Mouse (Mus musculus) forebrain, embryonic 11.5 days (tissue): Measurements from ENCODE around the gene Depp1. TPM values are rescaled to one million over a fixed set of nuclear protein-coding genes. Genes with fewer than 3 reads are reported as not detected.

ENCODE experiments used
- ATAC-seq: fragments of 200-750 bp; cut with Nextera tagmentation; replicated peaks from 2 replicates; pipeline ENCODE4 v1.8.0; 2017; ENCODE audit warnings: moderate TSS enrichment; ENCODE audit not compliant: low FRiP score
- DNase-seq: peaks from one replicate; pipeline ENCODE4 v3.0.0-alpha.2; 2017; ENCODE audit warnings: low spot score
- H3K27ac ChIP-seq: fragments of 300-500 bp; sonication (generic); 2 replicates; pipeline ENCODE4 v1.5.1; 2014; ENCODE audit warnings: low read depth, low read length
- H3K27me3 ChIP-seq: fragments of 300-500 bp; sonication (generic); 2 replicates; pipeline ENCODE4 v1.6.1; 2014; ENCODE audit warnings: mild to moderate bottlenecking, low read length, mixed read lengths; ENCODE audit not compliant: control insufficient read depth, insufficient read depth
- H3K36me3 ChIP-seq: fragments of 300-500 bp; sonication (generic); 2 replicates; pipeline ENCODE4 v1.6.1; 2014; ENCODE audit warnings: mild to moderate bottlenecking, low read length, moderate library complexity, mixed read lengths; ENCODE audit not compliant: control insufficient read depth, insufficient read depth
- H3K4me1 ChIP-seq: fragments of 300-500 bp; sonication (generic); replicated peaks from 2 replicates; pipeline ENCODE4 v1.6.1; 2014; ENCODE audit warnings: low read length, mixed read lengths; ENCODE audit not compliant: control insufficient read depth, insufficient read depth
- H3K4me2 ChIP-seq: fragments of 300-500 bp; sonication (generic); 2 replicates; pipeline ENCODE4 v1.6.1; 2014; ENCODE audit warnings: low read depth, mild to moderate bottlenecking, low read length, moderate library complexity, mixed read lengths; ENCODE audit not compliant: severe bottlenecking
- H3K4me3 ChIP-seq: fragments of 300-500 bp; sonication (generic); 2 replicates; pipeline ENCODE4 v1.5.1; 2014; ENCODE audit warnings: low read depth, low read length
- H3K9ac ChIP-seq: fragments of 300-500 bp; sonication (generic); 2 replicates; pipeline ENCODE4 v1.6.1; 2014; ENCODE audit warnings: low read length
- H3K9me3 ChIP-seq: fragments of 300-500 bp; sonication (generic); 2 replicates; pipeline ENCODE4 v1.6.1; 2016; ENCODE audit warnings: low read length, mixed read lengths; ENCODE audit not compliant: control insufficient read depth
- WGBS: fragments of 180-500 bp; shearing (Covaris S2); extraction: QIAGEN DNeasy Blood & Tissue Kit; methylation state at CpG from one replicate; pipeline ENCODE4 v1.1.7; 2014; 5-methylcytosine and 5-hydroxymethylcytosine counted together
- polyA plus RNA-seq: library from polyadenylated mRNA; unstranded; fragments of >200 nt; fragmentation: Nextera tagmentation; extraction: Ambion mirVana; gene quantifications from 2 replicates; pipeline ENCODE4 v1.2.1, GENCODE M21; 2014

The Depp1 gene
- polyA plus RNA-seq, 1 experiment from 2014 or later = 3.9 TPM

DNA sequence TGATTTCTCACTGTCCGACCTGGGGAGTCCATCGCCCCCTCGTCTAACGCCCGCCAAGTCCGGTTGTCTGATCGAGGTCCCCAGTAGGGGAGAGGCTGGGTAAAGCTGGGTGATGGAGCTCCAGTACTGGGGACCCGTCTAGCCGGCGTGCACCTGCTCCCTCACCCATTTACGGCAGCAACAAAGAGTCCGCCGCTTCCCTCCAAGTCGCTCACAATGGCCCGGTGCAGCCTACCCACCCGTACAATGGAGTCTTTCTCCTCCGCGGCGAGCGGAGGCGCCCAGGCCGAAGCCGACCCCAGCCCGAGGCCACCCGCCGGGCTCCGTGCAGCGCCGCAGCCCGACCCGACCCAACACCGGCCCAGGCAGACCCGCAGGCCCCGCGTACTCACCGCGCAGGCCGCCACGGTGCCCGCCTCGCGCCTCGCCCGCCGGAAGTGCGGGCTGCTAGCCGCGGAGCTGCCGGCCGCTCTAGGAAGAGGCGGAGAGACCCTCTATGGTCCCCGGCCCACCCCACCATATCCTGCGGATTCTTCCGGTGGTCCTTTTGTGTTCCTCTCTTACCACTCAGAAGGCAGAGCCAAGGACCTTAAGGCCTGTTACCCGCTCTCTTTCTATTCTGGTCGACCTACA lies 21.8 kb upstream of the Depp1 start, which contains the start of gene Zfp422:
Gene Zfp422, minus strand, starts transcription at position 461 of the 633 bp plus-strand sequence.
- H3K4me1 ChIP-seq = no peaks in the 10 kb centered on the region; the same call in 1 of the 2 replicates

GRCm38 (mm10) chr6:116629766-116630165 lies 20.6 kb upstream of the Depp1 start:
- Histone ChIP-seq H3K4me2 (no peak overlapping the region), H3K4me3 (no peak overlapping the region), H3K4me1 (no peaks in the 10 kb centered on the region; the same call in 1 of the 2 replicates), H3K27me3 (no peaks in the 10 kb centered on the region), H3K27ac (no peak overlapping the region), H3K9ac (no peak overlapping the region), H3K36me3 (peaks cover 6% of the 10 kb centered on the region; the same call in 1 of the 2 replicates), H3K9me3 (no peaks in the 10 kb centered on the region)
- ATAC-seq = no peak
- 92% methylated on average over 10 of the region's 10 CpGs for WGBS
- no peak for DNase-seq

More for the DNA sequence above, 21.8 kb upstream of the Depp1 start, which contains the start of gene Zfp422:
- H3K9ac ChIP-seq = peak within 1 kb of the TSS; percentile 100
- peak within 1 kb of the TSS; percentile 87 for H3K4me3 ChIP-seq
- H3K27me3 ChIP-seq = no peaks in the 10 kb centered on the region
- DNase-seq (peak; percentile 91), ATAC-seq (peak; percentile 96)
- peak within 1 kb of the TSS; percentile 84 for H3K27ac ChIP-seq
- WGBS = under 1% methylated on average over 56 of the region's 56 CpGs
- peak within 1 kb of the TSS; percentile 63 for H3K4me2 ChIP-seq
- H3K36me3 ChIP-seq = peaks cover 8% of the 10 kb centered on the region; the same call in 1 of the 2 replicates
- no peaks in the 10 kb centered on the region for H3K9me3 ChIP-seq

- ATAC-seq (no peak), DNase-seq (peak; percentile 76)
- Histone ChIP-seq H3K36me3 (no peaks in the 10 kb centered on the region), H3K4me3 (no peak overlapping the region), H3K27ac (no peak overlapping the region), H3K4me2 (no peak overlapping the region), H3K9me3 (no peaks in the 10 kb centered on the region), H3K4me1 (no peaks in the 10 kb centered on the region), H3K27me3 (no peaks in the 10 kb centered on the region), H3K9ac (no peak overlapping the region)
- 53% methylated on average over 1 of the region's 1 CpGs for WGBS
Measured at GRCm38 (mm10) chr6:116632129-116632528, 18.3 kb upstream of the Depp1 start.

DNA sequence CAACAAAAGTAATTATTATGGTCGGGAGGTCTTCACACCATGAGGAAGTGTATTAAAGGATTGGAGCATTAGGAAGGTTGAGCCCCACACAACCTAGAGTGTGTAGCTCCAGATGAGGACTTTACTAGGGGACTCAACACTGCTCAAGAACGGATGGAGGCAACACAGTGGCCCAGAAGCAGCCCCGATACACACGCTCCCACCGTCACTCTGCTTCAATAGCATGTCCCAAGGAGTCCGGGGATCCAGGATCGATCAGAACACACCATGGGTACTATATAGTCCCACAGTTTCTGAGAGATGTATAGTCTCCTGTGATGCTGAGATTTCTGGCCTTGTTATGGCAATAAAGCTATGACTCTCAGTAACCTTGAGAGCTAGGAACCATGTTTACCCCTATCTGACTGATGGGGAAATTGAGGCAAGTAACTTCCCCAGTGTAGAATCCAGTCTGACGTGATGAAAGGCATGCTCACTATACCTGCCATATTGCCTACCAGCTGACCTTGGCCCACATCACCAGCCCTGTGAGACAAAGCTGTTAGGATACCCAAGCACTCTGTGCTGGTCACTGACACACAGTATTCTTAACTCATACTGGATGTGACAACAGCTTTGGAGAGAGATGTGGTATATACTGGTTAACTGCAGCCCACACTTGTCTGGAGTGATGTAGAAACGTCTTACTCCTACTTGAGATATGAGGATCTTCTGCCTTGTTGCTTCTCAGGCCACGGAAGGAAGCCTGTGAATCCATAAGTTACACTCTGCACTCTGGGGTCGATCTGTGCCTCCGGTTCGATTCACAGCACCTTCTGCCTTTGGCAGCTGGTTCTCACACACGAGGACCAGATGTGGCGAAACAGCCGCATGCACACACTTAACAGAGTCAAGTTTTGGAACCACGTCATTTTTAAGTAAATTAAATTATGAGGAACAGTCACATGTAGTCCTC lies 16.4 kb upstream of the Depp1 start:
- no peaks in the 10 kb centered on the region for H3K4me1 ChIP-seq
- no peak overlapping the region for H3K27ac ChIP-seq
- H3K9ac ChIP-seq = no peak overlapping the region
- WGBS = 88% methylated on average over 17 of the region's 17 CpGs
- DNase-seq (peak; percentile 32), ATAC-seq (no peak)
- H3K4me2 ChIP-seq = no peak overlapping the region
- H3K27me3 ChIP-seq = no peaks in the 10 kb centered on the region
- H3K36me3 ChIP-seq = no peaks in the 10 kb centered on the region
- no peak overlapping the region for H3K4me3 ChIP-seq
- no peaks in the 10 kb centered on the region for H3K9me3 ChIP-seq

GRCm38 (mm10) chr6:116635251-116636180 lies 14.9 kb upstream of the Depp1 start:
- Histone ChIP-seq H3K4me3 (no peak overlapping the region), H3K4me2 (no peak overlapping the region), H3K27ac (no peak overlapping the region), H3K9me3 (no peaks in the 10 kb centered on the region), H3K27me3 (no peaks in the 10 kb centered on the region), H3K9ac (no peak overlapping the region), H3K36me3 (no peaks in the 10 kb centered on the region), H3K4me1 (no peaks in the 10 kb centered on the region)
- DNase-seq (peak; percentile 40), ATAC-seq (no peak; the same call in 1 of the 2 replicates)
- WGBS = 74% methylated on average over 10 of the region's 10 CpGs

DNA sequence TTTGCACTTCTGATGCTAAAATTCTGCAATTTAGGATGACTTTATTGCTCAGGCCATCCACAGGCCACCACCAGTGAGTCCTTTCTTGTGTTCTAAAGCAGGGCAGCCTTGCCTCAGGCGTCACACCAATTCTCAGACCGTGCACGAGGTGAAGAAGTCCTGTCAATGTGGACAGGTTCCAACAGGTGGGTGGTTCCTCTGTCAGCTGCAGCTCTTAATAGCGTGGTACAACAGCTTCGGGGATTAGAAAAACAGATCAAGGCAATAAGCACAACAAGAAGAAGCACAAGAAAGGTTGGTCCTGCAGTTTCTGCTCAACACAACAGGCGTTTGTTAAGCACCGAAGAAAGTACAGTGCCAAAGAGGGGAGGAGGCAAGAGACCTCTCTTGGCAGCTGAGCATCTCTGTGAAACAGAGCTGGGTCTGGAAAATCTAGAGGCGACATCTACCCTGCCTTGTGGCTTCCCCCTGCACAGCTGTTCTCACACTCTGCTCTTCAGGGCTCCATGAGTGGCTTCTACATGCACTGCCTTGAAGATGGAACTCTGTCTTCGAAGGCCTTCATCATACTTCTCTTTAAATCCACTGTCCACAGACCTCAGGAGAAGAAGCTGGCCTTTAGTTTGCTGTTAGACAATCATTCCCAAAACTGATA lies 13.7 kb upstream of the Depp1 start:
- Histone ChIP-seq H3K9me3 (no peaks in the 10 kb centered on the region), H3K4me2 (no peak overlapping the region), H3K4me1 (no peaks in the 10 kb centered on the region), H3K36me3 (no peaks in the 10 kb centered on the region), H3K27ac (no peak overlapping the region), H3K27me3 (no peaks in the 10 kb centered on the region), H3K9ac (no peak overlapping the region), H3K4me3 (no peak overlapping the region)
- ATAC-seq = no peak
- 86% methylated on average over 9 of the region's 9 CpGs for WGBS
- peak; percentile 33 for DNase-seq

GRCm38 (mm10) chr6:116637496-116637895 lies 12.9 kb upstream of the Depp1 start:
- no peak for ATAC-seq
- DNase-seq = peak; percentile 30
- no peaks in the 10 kb centered on the region for H3K4me1 ChIP-seq
- H3K27ac ChIP-seq = no peak overlapping the region
- no peaks in the 10 kb centered on the region for H3K9me3 ChIP-seq
- no peaks in the 10 kb centered on the region for H3K27me3 ChIP-seq
- no peak overlapping the region for H3K9ac ChIP-seq
- no peaks in the 10 kb centered on the region for H3K36me3 ChIP-seq
- WGBS = 87% methylated on average over 5 of the region's 5 CpGs
- H3K4me3 ChIP-seq = no peak overlapping the region
- no peak overlapping the region for H3K4me2 ChIP-seq
